Mouse (Mus musculus) effector memory CD4-positive, alpha-beta T cell, adult 5 months (primary cell): ENCODE results near the gene Gm21650. TPM values are rescaled to one million over a fixed set of nuclear protein-coding genes. Genes with fewer than 3 reads are reported as not detected.

Experiments used
- polyA plus RNA-seq: library from polyadenylated mRNA; unstranded; fragments of 100-300 nt; shearing (Covaris generic); gene quantifications from one replicate; pipeline ENCODE4 v1.2.1, GENCODE M21; 2017

The Gm21650 gene
- polyA plus RNA-seq: not detected

DNA sequence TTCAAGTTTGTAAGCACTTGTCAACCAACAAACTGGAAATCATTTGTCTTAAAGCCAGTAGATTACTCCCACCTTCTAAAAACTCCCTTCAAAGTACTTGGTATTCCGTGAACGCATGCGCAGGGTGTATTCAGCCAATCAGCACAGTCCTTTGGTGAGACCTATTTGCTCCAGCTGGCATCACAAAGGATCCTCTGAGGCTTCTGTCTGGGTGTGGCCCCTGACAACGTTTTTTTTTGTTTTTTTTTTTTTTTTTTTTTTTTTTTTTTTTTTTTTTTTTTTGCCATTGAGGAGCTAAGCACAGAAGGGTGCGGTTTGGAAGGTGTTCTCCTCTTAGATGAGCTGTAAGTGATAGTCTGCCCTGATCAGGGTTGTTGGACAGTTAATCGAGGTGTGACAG, at the start of gene Gm21650:
Gm21650 (plus strand) TSS at position 301 of the 400 bp plus-strand sequence.

